Mouse (Mus musculus) liver, embryonic 16.5 days (tissue): Measurements from ENCODE around the gene Rabif. TPM values are rescaled to one million over a fixed set of nuclear protein-coding genes. Genes with fewer than 3 reads are reported as not detected.

Experiments used
- ATAC-seq: fragments of 200-750 bp; cut with Nextera tagmentation; 2 replicates; pipeline ENCODE4 v1.8.0; 2017; ENCODE audit warnings: low read depth, mild to moderate bottlenecking, moderate number of reproducible peaks, moderate library complexity
- H3K27ac ChIP-seq: fragments of 300-500 bp; sonication (generic); 2 replicates; pipeline ENCODE4 v1.5.1; 2014; ENCODE audit warnings: mild to moderate bottlenecking, low read length
- H3K27me3 ChIP-seq: fragments of 300-500 bp; sonication (generic); 2 replicates; pipeline ENCODE4 v1.6.1; 2014; ENCODE audit warnings: low read depth, low read length, mixed read lengths; ENCODE audit not compliant: control insufficient read depth, insufficient read depth
- H3K36me3 ChIP-seq: fragments of 300-500 bp; sonication (generic); 2 replicates; pipeline ENCODE4 v1.6.1; 2014; ENCODE audit warnings: mild to moderate bottlenecking; ENCODE audit not compliant: control insufficient read depth, insufficient read depth
- H3K4me1 ChIP-seq: fragments of 300-500 bp; sonication (generic); 2 replicates; pipeline ENCODE4 v1.6.1; 2014; ENCODE audit warnings: low read depth, low read length, mixed read lengths; ENCODE audit not compliant: control insufficient read depth
- H3K4me2 ChIP-seq: fragments of 300-500 bp; sonication (generic); 2 replicates; pipeline ENCODE4 v1.6.1; 2014; ENCODE audit warnings: low read depth, low read length, mixed read lengths
- H3K4me3 ChIP-seq: fragments of 300-500 bp; sonication (generic); 2 replicates; pipeline ENCODE4 v1.5.1; 2014; ENCODE audit warnings: low read depth, mild to moderate bottlenecking, low read length
- H3K9ac ChIP-seq: fragments of 300-500 bp; sonication (generic); 2 replicates; pipeline ENCODE4 v1.6.1; 2014; ENCODE audit warnings: low read depth, low read length
- H3K9me3 ChIP-seq: fragments of 300-500 bp; sonication (generic); replicated peaks from 2 replicates; pipeline ENCODE4 v1.6.1; 2016; ENCODE audit warnings: low read length; ENCODE audit not compliant: control insufficient read depth
- WGBS: fragments of 180-500 bp; shearing (Covaris S2); extraction: QIAGEN DNeasy Blood & Tissue Kit; methylation state at CpG from one replicate; pipeline ENCODE4 v1.1.7; 2014; ENCODE audit not compliant: insufficient replicate concordance; 5-methylcytosine and 5-hydroxymethylcytosine counted together
- polyA plus RNA-seq: library from polyadenylated mRNA; unstranded; fragments of >200 nt; fragmentation: Nextera tagmentation; extraction: Ambion mirVana; gene quantifications from 2 replicates; pipeline ENCODE4 v1.2.1, GENCODE M21; 2015

Rabif gene
- polyA plus RNA-seq, 1 experiment from 2014 or later = 15.8 TPM

DNA sequence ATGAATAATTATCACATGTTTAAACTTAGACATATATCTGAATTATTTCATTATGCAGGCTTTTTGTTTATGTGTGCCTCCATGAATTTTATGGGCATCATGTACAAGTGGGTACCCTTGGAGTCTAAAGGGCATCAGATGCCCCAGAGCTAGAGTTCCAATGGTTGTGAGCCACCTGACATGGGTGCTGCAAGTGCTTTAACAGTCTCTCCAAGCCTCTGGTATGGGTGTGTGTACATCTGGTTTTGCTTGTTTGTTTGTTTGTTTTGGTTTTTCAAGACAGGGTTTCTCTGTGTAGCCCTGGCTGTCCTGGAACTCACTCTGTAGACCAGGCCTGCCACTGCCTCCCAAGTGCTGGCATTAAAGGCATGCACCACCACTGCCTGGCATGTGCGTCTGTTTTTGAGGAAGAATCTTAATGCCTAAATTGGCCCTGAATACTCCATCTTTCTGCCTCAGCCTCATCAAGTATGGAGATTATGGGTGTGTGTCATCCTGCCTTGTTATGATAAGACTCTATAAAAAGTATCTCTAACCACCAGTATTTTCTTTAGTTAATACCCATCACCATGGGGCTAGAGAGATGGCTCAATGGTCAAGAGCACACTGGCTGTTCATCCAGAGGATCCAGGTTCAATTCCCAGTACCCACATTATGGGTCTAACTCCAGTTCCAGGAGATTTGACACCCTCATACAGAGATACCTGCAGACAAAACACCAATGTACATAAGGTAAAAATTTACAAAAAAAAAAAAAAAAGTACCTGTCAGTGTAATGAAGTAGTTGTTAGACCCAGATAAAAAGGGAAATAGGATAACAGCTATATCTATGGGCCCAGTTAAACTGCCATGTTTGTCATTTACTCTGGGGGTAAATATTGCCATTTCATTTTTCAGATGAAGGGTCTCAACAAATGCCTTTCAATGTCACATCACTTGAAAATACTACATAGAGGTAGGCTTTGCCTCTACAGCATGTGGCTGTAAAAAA, 33.9 kb upstream of the Rabif start:
- H3K36me3 ChIP-seq = peaks cover 38% of the 10 kb centered on the region
- peak; percentile 98 for ATAC-seq

DNA sequence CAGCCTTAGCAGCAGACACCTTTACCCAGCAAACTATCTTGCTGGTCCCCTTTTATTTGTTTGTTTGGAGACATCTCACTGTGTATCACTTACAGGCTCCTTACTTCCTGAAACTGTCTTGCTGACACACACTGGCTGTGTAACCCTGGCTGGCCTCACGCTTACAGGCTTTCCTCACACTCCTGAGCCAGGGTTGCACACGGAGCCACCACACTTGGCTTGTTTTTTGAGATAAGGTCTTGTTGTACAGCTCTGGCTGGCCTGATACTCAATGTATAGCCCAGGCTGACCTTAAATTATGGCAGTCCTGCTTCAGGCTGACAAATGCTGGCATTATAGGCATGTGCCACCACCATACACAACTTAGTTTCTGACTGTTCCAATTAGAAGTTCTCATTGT, 9.8 kb upstream of the Rabif start:
- no peaks in the 10 kb centered on the region for H3K27me3 ChIP-seq
- H3K4me3 ChIP-seq = no peak overlapping the region
- H3K4me1 ChIP-seq = peaks cover 8% of the 10 kb centered on the region
- peak; percentile 89 for ATAC-seq
- H3K9me3 ChIP-seq = no peaks in the 10 kb centered on the region
- H3K4me2 ChIP-seq = no peak overlapping the region
- WGBS = 22% methylated on average over 2 of the region's 2 CpGs
- peaks cover 47% of the 10 kb centered on the region for H3K36me3 ChIP-seq
- no peak overlapping the region for H3K9ac ChIP-seq
- peak overlapping the region; percentile 15; the same call in 1 of the 2 replicates for H3K27ac ChIP-seq

More for the DNA sequence above, 33.9 kb upstream of the Rabif start:
- H3K27ac ChIP-seq = peak overlapping the region; percentile 96
- H3K9me3 ChIP-seq = no peaks in the 10 kb centered on the region
- H3K9ac ChIP-seq = peak overlapping the region; percentile 49
- peaks cover 38% of the 10 kb centered on the region for H3K4me1 ChIP-seq
- H3K27me3 ChIP-seq = no peaks in the 10 kb centered on the region
- H3K4me2 ChIP-seq = peak overlapping the region; percentile 59
- peak overlapping the region; percentile 25; the same call in 1 of the 2 replicates for H3K4me3 ChIP-seq
- 15% methylated on average over 1 of the region's 1 CpGs for WGBS

DNA sequence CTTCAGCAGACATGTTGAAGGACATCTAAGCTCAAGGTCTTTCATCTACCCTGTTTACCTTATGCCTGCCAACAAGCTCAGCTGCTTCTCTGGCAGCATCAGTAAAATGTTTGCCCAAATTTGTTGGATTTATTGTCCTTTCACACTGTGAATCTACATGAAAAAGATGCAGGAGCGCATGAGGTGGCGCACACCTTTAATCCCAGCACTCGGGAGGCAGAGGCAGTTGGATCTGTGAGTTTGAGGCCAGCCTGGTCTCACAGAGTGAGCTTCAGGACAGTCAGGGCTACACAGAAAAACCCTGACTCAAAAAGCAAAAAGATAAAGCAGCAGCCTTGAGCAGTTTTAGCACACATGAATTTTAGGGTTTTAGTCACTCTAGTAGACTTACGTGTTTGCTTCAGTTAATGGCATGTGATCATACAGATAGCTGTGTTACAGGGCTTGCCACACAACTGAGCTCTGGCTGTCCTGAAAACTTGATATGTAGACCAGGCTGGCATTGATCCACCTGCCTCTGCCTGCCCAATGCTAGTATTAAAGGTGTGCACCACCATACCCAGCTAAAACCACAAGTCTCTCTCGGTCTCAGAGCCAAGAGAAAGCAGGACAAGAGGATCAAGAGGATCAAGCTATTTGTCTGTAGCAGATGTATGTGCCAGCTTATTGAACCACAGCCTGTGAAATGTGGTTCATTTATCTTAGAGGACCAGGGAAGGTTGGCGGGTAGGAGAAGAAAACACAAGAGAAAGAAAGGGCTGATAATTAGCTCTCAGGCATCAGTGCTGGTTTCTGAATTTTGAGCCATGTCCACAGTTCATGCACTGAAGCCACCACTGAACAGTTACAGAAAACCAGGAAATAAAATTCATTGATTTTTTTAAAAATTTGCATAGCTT, 3.3 kb upstream of the Rabif start:
- Histone ChIP-seq H3K4me1 (peaks cover 31% of the 10 kb centered on the region), H3K36me3 (peaks cover 31% of the 10 kb centered on the region), H3K9ac (peak overlapping the region; percentile 6), H3K27ac (peak overlapping the region; percentile 72), H3K4me3 (no peak overlapping the region), H3K27me3 (no peaks in the 10 kb centered on the region), H3K4me2 (peak overlapping the region; percentile 10; the same call in 1 of the 2 replicates), H3K9me3 (no peaks in the 10 kb centered on the region)
- 52% methylated on average over 6 of the region's 6 CpGs for WGBS
- ATAC-seq = no peak

DNA sequence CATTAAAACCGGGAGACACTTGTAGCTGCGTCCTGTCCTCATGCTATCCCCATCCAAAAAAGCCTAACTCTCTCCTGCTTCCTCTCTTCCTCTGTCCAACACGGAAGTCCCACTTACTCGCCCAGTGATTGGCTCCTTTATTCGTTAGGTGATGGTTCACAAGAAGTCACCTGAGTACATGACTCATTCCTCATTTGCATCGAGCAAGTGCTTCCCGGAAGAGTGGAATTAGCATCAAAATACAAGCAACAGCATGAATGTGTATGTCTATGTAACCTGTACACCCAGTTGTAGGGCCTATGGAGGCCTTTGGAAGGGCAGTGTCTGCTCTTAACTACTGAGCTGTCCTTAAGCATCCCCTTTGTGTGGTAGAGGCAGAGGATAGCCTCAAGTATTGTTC, 2.2 kb upstream of the Rabif start:
- H3K27ac ChIP-seq = no peak overlapping the region
- no peaks in the 10 kb centered on the region for H3K27me3 ChIP-seq
- no peak overlapping the region for H3K9ac ChIP-seq
- H3K36me3 ChIP-seq = peaks cover 24% of the 10 kb centered on the region
- WGBS = 76% methylated on average over 7 of the region's 7 CpGs
- H3K4me3 ChIP-seq = no peak overlapping the region
- no peaks in the 10 kb centered on the region for H3K9me3 ChIP-seq
- no peak for ATAC-seq
- H3K4me1 ChIP-seq = peaks cover 31% of the 10 kb centered on the region
- no peak overlapping the region for H3K4me2 ChIP-seq

DNA sequence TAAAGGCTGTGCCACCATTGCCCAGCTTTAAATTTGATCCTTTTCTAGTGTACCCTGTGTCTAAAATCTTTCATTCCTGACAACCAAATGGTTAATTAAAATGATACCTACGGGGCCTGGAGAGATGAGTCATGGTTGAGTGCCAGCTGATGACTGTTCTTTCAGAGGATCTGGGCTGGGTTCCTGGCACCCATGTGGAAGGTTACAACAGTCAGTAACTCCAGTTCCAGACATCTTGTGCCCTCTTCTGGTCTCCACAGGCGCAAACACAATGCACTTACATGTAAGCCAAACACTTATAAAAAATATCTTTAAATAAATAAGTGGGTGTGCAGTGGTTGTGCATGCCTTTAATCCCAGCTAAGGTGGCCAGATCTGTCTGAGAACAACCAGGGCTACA, 952 bp upstream of the Rabif start:
- H3K4me1 ChIP-seq = peaks cover 31% of the 10 kb centered on the region
- 89% methylated on average over 2 of the region's 2 CpGs for WGBS
- H3K27ac ChIP-seq = no peak overlapping the region; the same call in none of the 2 replicates
- H3K9me3 ChIP-seq = no peaks in the 10 kb centered on the region
- H3K27me3 ChIP-seq = no peaks in the 10 kb centered on the region
- peak overlapping the region; percentile 92 for H3K4me2 ChIP-seq
- peak overlapping the region; percentile 92 for H3K4me3 ChIP-seq
- H3K9ac ChIP-seq = peak overlapping the region; percentile 85; the same call in 1 of the 2 replicates
- peaks cover 15% of the 10 kb centered on the region for H3K36me3 ChIP-seq
- ATAC-seq = no peak

DNA sequence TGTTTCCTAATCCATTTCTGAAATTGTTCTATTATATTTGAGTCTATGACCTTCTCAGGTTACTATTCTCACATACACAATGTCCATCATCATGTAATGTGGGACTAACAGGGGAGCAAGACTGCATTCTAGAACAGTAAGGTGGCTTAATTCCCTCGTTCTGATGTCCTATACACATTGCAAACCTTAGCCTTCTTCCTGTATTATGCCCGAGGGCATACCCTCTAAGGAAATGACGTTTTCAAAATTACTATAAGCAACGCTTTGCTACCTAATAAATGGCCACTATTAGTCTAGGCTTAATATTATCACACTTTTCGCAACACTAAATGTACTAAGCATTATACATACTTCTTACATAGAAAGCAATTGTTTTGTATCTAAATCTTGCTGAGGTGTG, 492 bp upstream of the Rabif start:
- ATAC-seq = no peak
- H3K9ac ChIP-seq = peak overlapping the region; percentile 85
- H3K27ac ChIP-seq = peak overlapping the region; percentile 97
- H3K4me1 ChIP-seq = peaks cover 31% of the 10 kb centered on the region
- WGBS = 15% methylated on average over 5 of the region's 5 CpGs
- H3K4me2 ChIP-seq = peak overlapping the region; percentile 92
- H3K9me3 ChIP-seq = no peaks in the 10 kb centered on the region
- peak overlapping the region; percentile 92 for H3K4me3 ChIP-seq
- H3K36me3 ChIP-seq = peaks cover 11% of the 10 kb centered on the region
- no peaks in the 10 kb centered on the region for H3K27me3 ChIP-seq

DNA sequence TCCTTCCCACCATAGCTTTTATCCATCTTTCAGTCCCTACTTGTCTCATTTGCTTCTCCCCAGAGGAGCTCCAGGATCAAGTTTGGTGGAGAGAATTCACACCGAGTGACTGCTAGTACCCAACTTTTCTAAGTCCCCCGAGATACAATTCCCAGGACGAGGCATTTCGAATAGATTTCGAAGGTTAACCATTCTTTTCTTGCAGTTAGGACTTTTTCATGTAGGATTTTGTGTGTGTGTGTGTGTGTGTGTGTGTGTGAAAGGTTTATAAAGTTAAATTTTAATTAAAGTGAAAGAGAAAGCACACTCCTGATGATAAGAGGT, 730 bp downstream of the Rabif start:
- Histone ChIP-seq H3K9ac (peak overlapping the region; percentile 85), H3K36me3 (no peaks in the 10 kb centered on the region; the same call in 1 of the 2 replicates), H3K4me1 (peaks cover 31% of the 10 kb centered on the region), H3K4me2 (peak overlapping the region; percentile 92), H3K27me3 (no peaks in the 10 kb centered on the region), H3K27ac (peak overlapping the region; percentile 97), H3K9me3 (no peaks in the 10 kb centered on the region), H3K4me3 (peak overlapping the region; percentile 92)
- WGBS = 17% methylated on average over 5 of the region's 5 CpGs
- no peak for ATAC-seq

DNA sequence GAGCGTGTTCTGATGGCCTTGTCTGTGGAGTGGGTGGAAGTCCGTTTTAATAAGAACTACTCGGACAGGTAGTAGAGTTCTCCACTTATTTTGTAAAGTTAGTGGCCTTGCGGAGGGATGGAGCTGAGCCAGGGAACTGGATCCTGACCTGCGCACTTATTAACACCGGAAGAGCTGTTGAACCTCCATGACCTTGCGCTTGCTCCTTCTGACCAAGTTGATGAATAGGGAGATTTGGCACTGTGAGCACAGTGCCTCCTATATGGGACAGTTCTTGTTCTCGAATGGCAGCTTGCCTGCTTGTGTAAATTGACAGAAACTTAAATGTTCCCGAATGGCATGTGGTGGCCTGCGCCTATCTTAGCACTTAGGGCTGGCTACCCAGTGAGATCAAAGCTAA, 1.5 kb downstream of the Rabif start:
- H3K27me3 ChIP-seq = no peaks in the 10 kb centered on the region
- ATAC-seq = no peak
- H3K27ac ChIP-seq = no peak overlapping the region
- H3K9me3 ChIP-seq = no peaks in the 10 kb centered on the region
- H3K4me2 ChIP-seq = peak overlapping the region; percentile 92; the same call in 1 of the 2 replicates
- no peaks in the 10 kb centered on the region; the same call in 1 of the 2 replicates for H3K36me3 ChIP-seq
- H3K9ac ChIP-seq = no peak overlapping the region
- H3K4me3 ChIP-seq = peak overlapping the region; percentile 92
- peaks cover 28% of the 10 kb centered on the region for H3K4me1 ChIP-seq
- 82% methylated on average over 10 of the region's 10 CpGs for WGBS
